Mouse (Mus musculus): ENCODE data around the gene Imp3.

The Imp3 gene

GRCm38 (mm10) chr9:56973960-56974524 is 36.8 kb downstream of the Imp3 start:
- DNase-seq: no peak

GRCm38 (mm10) chr9:56975199-56975598 is 37.9 kb downstream of the Imp3 start:
- DNase-seq: no peak

- no peak for DNase-seq
Observed at GRCm38 (mm10) chr9:56980186-56980585, 42.9 kb downstream of the Imp3 start.

- no peak for DNase-seq
Observed at GRCm38 (mm10) chr9:56981502-56981901, 44.2 kb downstream of the Imp3 start.
